Mouse (Mus musculus) gonadal fat pad, adult 2 months (tissue): Measurements from ENCODE around the gene Tns1. TPM values are rescaled to one million over a fixed set of nuclear protein-coding genes. Genes with fewer than 3 reads are reported as not detected.
"Not testable (repeated sequence)": the region's sequence is repeated elsewhere in the genome, so short reads cannot be mapped to it uniquely, and the experiment has no call there.

Experiments used
- DNase-seq: peaks from one replicate; pipeline ENCODE4 v3.0.0-alpha.2; 2012; ENCODE audit warnings: low read depth
- polyA plus RNA-seq: library from polyadenylated mRNA; depleted of rRNA; stranded (reverse); fragments of >200 nt; gene quantifications from 2 replicates; pipeline ENCODE4 v1.2.3, GENCODE M21; 2012

The Tns1 gene
- polyA plus RNA-seq, 1 experiment, result 292 TPM

GRCm38 (mm10) chr1:73913071-73914005, 210.9 kb downstream of the Tns1 start:
- DNase-seq, result no peak

GRCm38 (mm10) chr1:73912466-73912865, 211.8 kb downstream of the Tns1 start:
- no peak for DNase-seq

- no peak for DNase-seq
Observed at GRCm38 (mm10) chr1:73911981-73912380, 212.3 kb downstream of the Tns1 start.

GRCm38 (mm10) chr1:73910701-73911100, 213.5 kb downstream of the Tns1 start:
- DNase-seq, result no peak

- DNase-seq, result no peak
Observed at GRCm38 (mm10) chr1:73910111-73910510, 214.1 kb downstream of the Tns1 start.

- DNase-seq, result no peak
Observed at GRCm38 (mm10) chr1:73909191-73909983, 214.9 kb downstream of the Tns1 start.

GRCm38 (mm10) chr1:73908081-73908960, 215.9 kb downstream of the Tns1 start:
- DNase-seq, result no peak

- no peak for DNase-seq
Observed at GRCm38 (mm10) chr1:73907166-73907565, 217.1 kb downstream of the Tns1 start.

- DNase-seq, result no peak
Observed at GRCm38 (mm10) chr1:73906376-73906775, 217.9 kb downstream of the Tns1 start.

- DNase-seq, result no peak
Observed at GRCm38 (mm10) chr1:73905811-73906190, 218.4 kb downstream of the Tns1 start.

- DNase-seq, result no peak
Observed at GRCm38 (mm10) chr1:73905111-73905810, 219.0 kb downstream of the Tns1 start.

- no peak for DNase-seq
Observed at GRCm38 (mm10) chr1:73904641-73905040, 219.6 kb downstream of the Tns1 start.

- no peak for DNase-seq
Observed at GRCm38 (mm10) chr1:73903035-73903434, 221.2 kb downstream of the Tns1 start.

- DNase-seq, result no peak
Observed at GRCm38 (mm10) chr1:73902171-73902991, 221.9 kb downstream of the Tns1 start.

- DNase-seq, result no peak
Observed at GRCm38 (mm10) chr1:73901496-73901899, 222.8 kb downstream of the Tns1 start.

- DNase-seq, result not testable (repeated sequence)
Observed at GRCm38 (mm10) chr1:73895451-73895850, 228.8 kb downstream of the Tns1 start.

- no peak for DNase-seq
Observed at GRCm38 (mm10) chr1:73880731-73881130, 243.5 kb downstream of the Tns1 start.

GRCm38 (mm10) chr1:73875676-73876218, 248.5 kb downstream of the Tns1 start:
- DNase-seq, result no peak

GRCm38 (mm10) chr1:73864314-73864713, 259.9 kb downstream of the Tns1 start:
- no peak for DNase-seq

- no peak for DNase-seq
Observed at GRCm38 (mm10) chr1:73863074-73863431, 261.2 kb downstream of the Tns1 start.
